Mouse (Mus musculus) neural tube, embryonic 12.5 days (tissue): ENCODE data around the gene Hspb1. TPM values are rescaled to one million over a fixed set of nuclear protein-coding genes. Genes with fewer than 3 reads are reported as not detected.

Experiments used
- ATAC-seq: fragments of 200-750 bp; cut with Nextera tagmentation; 2 replicates; pipeline ENCODE4 v1.8.0; 2017; ENCODE audit warnings: low read depth, mild to moderate bottlenecking, moderate TSS enrichment, moderate library complexity; ENCODE audit not compliant: low FRiP score
- H3K27ac ChIP-seq: fragments of 300-500 bp; sonication (generic); 2 replicates; pipeline ENCODE4 v1.5.1; 2016
- H3K27me3 ChIP-seq: fragments of 300-500 bp; sonication (generic); replicated peaks from 2 replicates; pipeline ENCODE4 v1.6.1; 2016; ENCODE audit warnings: mild to moderate bottlenecking
- H3K36me3 ChIP-seq: fragments of 300-500 bp; sonication (generic); 2 replicates; pipeline ENCODE4 v1.6.1; 2016; ENCODE audit warnings: mild to moderate bottlenecking
- H3K4me1 ChIP-seq: fragments of 300-500 bp; sonication (generic); 2 replicates; pipeline ENCODE4 v1.6.1; 2016
- H3K4me2 ChIP-seq: fragments of 300-500 bp; sonication (generic); replicated peaks from 2 replicates; pipeline ENCODE4 v1.6.1; 2016; ENCODE audit warnings: mild to moderate bottlenecking
- H3K4me3 ChIP-seq: fragments of 300-500 bp; sonication (generic); 2 replicates; pipeline ENCODE4 v1.5.1; 2016
- H3K9ac ChIP-seq: fragments of 300-500 bp; sonication (generic); 2 replicates; pipeline ENCODE4 v1.6.1; 2016; ENCODE audit warnings: mild to moderate bottlenecking
- H3K9me3 ChIP-seq: fragments of 300-500 bp; sonication (generic); 2 replicates; pipeline ENCODE4 v1.6.1; 2016; ENCODE audit warnings: mild to moderate bottlenecking
- WGBS: fragments of 180-500 bp; shearing (Covaris S2); methylation state at CpG from one replicate; pipeline ENCODE4 v1.1.7; 2016; 5-methylcytosine and 5-hydroxymethylcytosine counted together
- polyA plus RNA-seq: library from polyadenylated mRNA; unstranded; fragments of >200 nt; fragmentation: Nextera tagmentation; extraction: Ambion mirVana; gene quantifications from 2 replicates; pipeline ENCODE4 v1.2.1, GENCODE M21; 2016

The Hspb1 gene
- polyA plus RNA-seq, 1 experiment from 2014 or later = 22.3 TPM

DNA sequence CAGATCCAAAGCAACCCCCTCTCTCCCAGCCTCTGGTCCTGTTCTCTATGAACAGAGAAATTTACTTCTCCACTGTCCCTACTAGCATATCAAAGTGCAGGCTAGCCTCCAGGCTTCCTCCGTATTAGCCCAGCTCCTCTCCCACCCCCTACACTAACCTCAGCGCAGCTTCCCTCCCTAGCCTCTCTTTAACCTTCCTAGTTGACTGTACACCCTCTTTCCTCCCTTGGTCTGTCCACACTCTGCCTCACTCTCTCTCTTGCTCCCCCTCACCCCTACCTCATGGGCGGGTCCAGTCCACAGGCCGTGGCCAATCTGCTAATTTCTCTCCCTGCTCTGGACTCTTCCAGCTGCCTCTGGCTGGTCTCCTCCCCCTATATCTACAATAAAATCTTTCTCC lies 2.6 kb downstream of the Hspb1 start:
- H3K4me1 ChIP-seq = peaks cover 13% of the 10 kb centered on the region; the same call in 1 of the 2 replicates
- H3K9ac ChIP-seq = no peak overlapping the region
- peaks cover 47% of the 10 kb centered on the region for H3K27me3 ChIP-seq
- no peak for ATAC-seq
- WGBS = 43% methylated on average over 4 of the region's 4 CpGs
- H3K4me3 ChIP-seq = no peak overlapping the region
- H3K9me3 ChIP-seq = no peaks in the 10 kb centered on the region
- H3K4me2 ChIP-seq = no peak overlapping the region
- H3K36me3 ChIP-seq = no peaks in the 10 kb centered on the region
- no peak overlapping the region for H3K27ac ChIP-seq

DNA sequence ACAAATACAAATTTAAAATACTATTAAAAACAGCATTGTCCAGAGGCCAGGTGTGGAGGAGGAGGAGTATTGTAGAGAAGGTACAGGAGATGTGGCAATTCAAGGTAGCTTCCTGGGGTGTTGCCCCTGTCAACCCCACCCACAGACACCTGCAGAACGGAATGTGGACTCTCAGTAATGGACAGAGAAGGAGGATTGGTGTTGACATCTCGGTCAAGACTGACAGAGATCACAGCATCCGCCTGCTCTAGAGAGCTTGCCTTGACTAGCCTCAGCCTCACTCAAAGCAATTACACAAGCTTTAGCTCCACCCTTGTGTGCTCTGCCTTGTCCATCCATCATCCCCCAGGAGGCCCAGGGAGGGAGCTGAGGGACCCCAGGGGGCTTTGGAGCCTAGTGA lies 3.2 kb downstream of the Hspb1 start:
- Histone ChIP-seq H3K36me3 (no peaks in the 10 kb centered on the region), H3K4me3 (no peak overlapping the region), H3K9me3 (no peaks in the 10 kb centered on the region), H3K4me1 (peaks cover 13% of the 10 kb centered on the region; the same call in 1 of the 2 replicates), H3K27me3 (peaks cover 47% of the 10 kb centered on the region), H3K9ac (no peak overlapping the region), H3K27ac (no peak overlapping the region), H3K4me2 (no peak overlapping the region)
- ATAC-seq = no peak
- 68% methylated on average over 3 of the region's 3 CpGs for WGBS

GRCm38 (mm10) chr5:135892589-135893351 lies 5.1 kb downstream of the Hspb1 start:
- H3K4me3 ChIP-seq = no peak overlapping the region
- peaks cover 9% of the 10 kb centered on the region; the same call in 1 of the 2 replicates for H3K4me1 ChIP-seq
- no peaks in the 10 kb centered on the region for H3K36me3 ChIP-seq
- no peak overlapping the region for H3K4me2 ChIP-seq
- WGBS = 53% methylated on average over 9 of the region's 9 CpGs
- peaks cover 42% of the 10 kb centered on the region for H3K27me3 ChIP-seq
- ATAC-seq = no peak
- H3K27ac ChIP-seq = no peak overlapping the region
- H3K9ac ChIP-seq = no peak overlapping the region
- H3K9me3 ChIP-seq = no peaks in the 10 kb centered on the region

- no peaks in the 10 kb centered on the region for H3K36me3 ChIP-seq
Measured at GRCm38 (mm10) chr5:135894958-135895357, 7.2 kb downstream of the Hspb1 start.

GRCm38 (mm10) chr5:135898028-135898427 lies 10.3 kb downstream of the Hspb1 start:
- Histone ChIP-seq H3K9me3 (no peaks in the 10 kb centered on the region), H3K9ac (no peak overlapping the region)
- 19% methylated on average over 3 of the region's 3 CpGs for whole genome bisulfite sequencing

More at GRCm38 (mm10) chr5:135894958-135895357, 7.2 kb downstream of the Hspb1 start:
- Histone ChIP-seq H3K9me3 (no peaks in the 10 kb centered on the region), H3K27ac (no peak overlapping the region), H3K4me3 (no peak overlapping the region), H3K27me3 (peaks cover 24% of the 10 kb centered on the region), H3K9ac (no peak overlapping the region), H3K4me1 (no peaks in the 10 kb centered on the region), H3K4me2 (no peak overlapping the region)
- no peak for ATAC-seq
- 84% methylated on average over 6 of the region's 6 CpGs for WGBS

DNA sequence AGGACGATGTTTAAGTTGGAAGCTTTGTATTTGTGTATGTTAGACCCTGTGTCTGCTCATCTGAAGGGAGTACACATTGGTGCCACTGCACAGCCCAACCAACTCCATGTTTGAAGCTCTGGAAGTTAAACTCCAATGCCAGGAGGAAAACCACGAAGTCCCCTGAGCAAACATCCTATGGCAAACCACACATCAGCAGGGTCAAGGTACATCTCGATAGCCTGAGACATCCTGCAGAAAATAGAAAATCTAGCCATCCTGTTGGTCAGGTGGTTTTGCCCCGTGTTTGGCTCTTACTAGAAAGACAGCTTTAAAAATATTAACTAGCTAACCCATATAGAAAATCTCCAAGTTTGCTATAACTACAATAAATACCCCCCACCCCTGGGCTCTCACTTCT lies 11.3 kb downstream of the Hspb1 start:
- Histone ChIP-seq H3K4me2 (no peak overlapping the region), H3K27me3 (no peaks in the 10 kb centered on the region), H3K9ac (no peak overlapping the region), H3K27ac (no peak overlapping the region), H3K9me3 (no peaks in the 10 kb centered on the region), H3K4me3 (no peak overlapping the region), H3K36me3 (no peaks in the 10 kb centered on the region), H3K4me1 (peaks cover 7% of the 10 kb centered on the region; the same call in 1 of the 2 replicates)
- no peak for ATAC-seq
- 87% methylated on average over 4 of the region's 4 CpGs for whole genome bisulfite sequencing

More at GRCm38 (mm10) chr5:135898028-135898427, 10.3 kb downstream of the Hspb1 start:
- no peaks in the 10 kb centered on the region for H3K36me3 ChIP-seq
- no peaks in the 10 kb centered on the region for H3K27me3 ChIP-seq
- H3K4me3 ChIP-seq = no peak overlapping the region
- no peak overlapping the region for H3K4me2 ChIP-seq
- H3K4me1 ChIP-seq = peaks cover 1% of the 10 kb centered on the region; the same call in 1 of the 2 replicates
- ATAC-seq = no peak
- H3K27ac ChIP-seq = no peak overlapping the region

DNA sequence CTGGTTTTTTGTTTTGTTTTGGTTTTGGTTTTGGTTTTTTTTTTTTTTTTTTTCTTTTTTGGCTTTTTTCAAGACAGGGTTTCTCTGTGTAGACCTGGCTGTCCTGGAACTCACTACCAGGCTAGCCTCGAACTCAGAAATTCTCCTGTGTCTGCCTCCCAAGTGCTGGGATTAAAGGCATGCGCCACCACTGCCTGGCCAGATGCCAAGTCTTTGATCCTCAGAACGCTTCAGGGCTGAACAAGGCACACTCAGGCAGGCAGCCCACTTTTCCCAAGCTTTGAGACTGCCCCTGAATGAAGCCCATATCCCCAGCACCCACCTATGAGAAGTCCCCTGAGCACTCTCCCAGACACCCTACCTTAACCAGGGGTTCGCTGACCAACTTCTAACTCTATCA lies 12.1 kb downstream of the Hspb1 start:
- Histone ChIP-seq H3K9me3 (no peaks in the 10 kb centered on the region), H3K27me3 (no peaks in the 10 kb centered on the region), H3K36me3 (no peaks in the 10 kb centered on the region), H3K9ac (no peak overlapping the region), H3K4me3 (no peak overlapping the region), H3K27ac (no peak overlapping the region), H3K4me2 (no peak overlapping the region), H3K4me1 (peaks cover 7% of the 10 kb centered on the region; the same call in 1 of the 2 replicates)
- ATAC-seq = no peak
- WGBS = 64% methylated on average over 4 of the region's 4 CpGs

DNA sequence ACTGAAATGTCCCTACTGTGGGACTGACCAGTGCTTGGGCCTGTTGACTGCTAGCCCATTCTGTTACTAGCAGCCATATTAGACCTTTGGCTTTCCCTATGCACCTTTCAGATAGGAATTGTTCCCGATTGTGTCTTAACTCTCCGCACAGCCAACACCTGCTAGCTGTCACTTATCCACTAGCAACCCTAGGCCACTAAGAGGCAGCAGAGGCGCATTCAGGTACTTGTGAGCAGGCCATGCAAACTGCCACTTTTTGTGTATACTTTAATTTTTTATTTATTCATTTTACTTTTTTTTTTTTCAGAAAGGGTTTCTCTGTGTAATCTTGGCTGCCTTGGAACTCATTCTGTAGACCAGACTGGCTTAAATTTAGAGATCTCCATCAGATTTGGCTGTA lies 13.0 kb downstream of the Hspb1 start:
- WGBS = 83% methylated on average over 3 of the region's 3 CpGs
- no peak for ATAC-seq
- no peak overlapping the region for H3K27ac ChIP-seq
- H3K4me2 ChIP-seq = no peak overlapping the region
- no peaks in the 10 kb centered on the region for H3K27me3 ChIP-seq
- no peak overlapping the region for H3K9ac ChIP-seq
- peaks cover 7% of the 10 kb centered on the region; the same call in 1 of the 2 replicates for H3K4me1 ChIP-seq
- no peak overlapping the region for H3K4me3 ChIP-seq
- no peaks in the 10 kb centered on the region for H3K9me3 ChIP-seq
- no peaks in the 10 kb centered on the region for H3K36me3 ChIP-seq

DNA sequence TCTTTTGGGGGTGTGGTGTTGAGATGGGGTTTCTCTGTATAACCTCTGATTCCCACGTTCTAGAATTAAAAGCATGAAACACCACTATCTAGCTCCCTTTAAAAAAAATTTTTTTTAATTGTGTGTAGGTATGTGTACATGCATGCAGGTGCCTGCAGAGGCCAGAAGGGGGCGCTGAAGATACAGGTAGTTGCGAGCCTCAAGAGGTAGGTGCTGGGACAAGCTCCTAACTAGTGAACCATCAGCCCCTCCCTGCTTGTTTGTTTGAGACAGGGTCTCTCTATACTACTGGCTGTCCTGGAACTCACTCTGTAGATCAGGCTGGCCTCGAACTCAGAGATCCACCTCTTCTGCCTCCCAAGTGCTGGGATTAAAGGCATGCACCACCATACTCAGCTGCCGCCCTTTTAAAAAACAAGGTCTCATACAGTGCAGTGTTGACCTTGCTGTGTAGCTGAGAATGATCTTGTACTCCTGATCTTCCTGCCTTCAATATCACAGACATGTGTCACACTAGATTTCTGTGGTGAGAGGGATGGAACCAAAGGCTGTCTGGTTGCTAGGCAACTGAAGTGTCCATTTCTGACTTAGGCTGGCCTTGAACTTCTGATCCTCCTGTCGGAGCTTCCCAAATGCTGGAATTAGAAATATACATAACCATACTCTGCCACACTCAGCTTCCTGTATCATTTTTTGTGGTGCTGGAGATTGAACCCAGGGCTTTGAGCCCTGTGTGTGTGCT lies 13.8 kb downstream of the Hspb1 start:
- Histone ChIP-seq H3K27ac (no peak overlapping the region), H3K27me3 (no peaks in the 10 kb centered on the region), H3K4me3 (no peak overlapping the region), H3K36me3 (no peaks in the 10 kb centered on the region), H3K4me1 (peaks cover 7% of the 10 kb centered on the region; the same call in 1 of the 2 replicates), H3K9ac (no peak overlapping the region), H3K4me2 (no peak overlapping the region), H3K9me3 (no peaks in the 10 kb centered on the region)
- WGBS = 66% methylated on average over 6 of the region's 6 CpGs
- ATAC-seq = no peak

DNA sequence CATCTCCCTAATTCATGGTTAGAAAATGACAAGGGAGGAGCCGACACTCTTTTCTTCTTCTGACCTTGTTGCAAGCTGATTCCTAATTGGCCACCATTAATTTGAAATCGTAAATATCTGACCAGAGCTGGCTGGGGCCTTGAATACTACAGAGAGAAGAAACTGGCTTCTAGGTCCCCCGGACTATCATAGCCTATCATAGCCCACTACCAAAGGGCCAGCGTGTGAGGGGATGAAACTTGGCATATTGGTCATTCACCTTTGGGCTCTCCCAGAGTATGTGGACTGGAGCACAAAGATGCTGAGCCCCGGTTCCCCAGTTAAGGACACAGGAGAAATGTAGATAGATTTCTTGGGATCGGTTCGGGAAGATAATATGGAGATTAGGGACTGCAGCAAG lies 15.3 kb downstream of the Hspb1 start:
- peak; percentile 26; the same call in 1 of the 2 replicates for ATAC-seq

DNA sequence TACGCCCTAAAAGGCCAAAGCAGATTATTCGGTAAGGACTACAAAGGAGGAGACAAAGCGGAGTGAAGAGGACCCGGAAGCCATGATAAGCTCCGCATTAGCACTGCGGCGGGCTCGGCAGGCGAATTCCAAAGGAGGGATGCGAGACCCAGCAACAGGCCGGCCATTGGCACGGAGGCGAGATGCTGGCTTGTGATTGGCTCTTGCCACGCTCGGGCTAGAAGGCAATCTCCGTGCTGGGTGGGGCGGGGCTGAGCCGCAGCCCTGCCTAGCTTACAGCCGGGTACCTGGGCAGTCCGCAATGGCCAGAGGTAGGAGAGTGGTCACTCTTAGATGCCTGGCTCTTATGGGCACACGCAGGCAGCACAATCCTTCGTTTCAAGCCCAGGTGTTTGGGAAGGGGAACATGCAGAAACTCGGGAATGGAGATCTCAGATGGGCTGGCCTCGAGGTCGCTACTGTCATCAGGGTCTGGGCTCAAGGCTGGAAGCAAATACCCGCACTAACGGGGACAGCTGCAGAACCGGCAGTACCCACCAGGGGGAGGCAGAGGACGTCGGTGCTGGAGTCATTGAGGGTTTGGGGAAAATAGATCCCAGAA lies 15.9 kb downstream of the Hspb1 start:
- H3K9ac ChIP-seq = peak overlapping the region; percentile 38; the same call in 1 of the 2 replicates
- H3K27me3 ChIP-seq = no peaks in the 10 kb centered on the region
- peaks cover 7% of the 10 kb centered on the region; the same call in 1 of the 2 replicates for H3K4me1 ChIP-seq
- under 1% methylated on average over 30 of the region's 30 CpGs for WGBS
- H3K4me2 ChIP-seq = peak overlapping the region; percentile 72
- H3K36me3 ChIP-seq = peaks cover 16% of the 10 kb centered on the region; the same call in 1 of the 2 replicates
- peak overlapping the region; percentile 35 for H3K4me3 ChIP-seq
- ATAC-seq = peak; percentile 97
- H3K27ac ChIP-seq = peak overlapping the region; percentile 59
- H3K9me3 ChIP-seq = no peaks in the 10 kb centered on the region

More for the DNA sequence above, 15.3 kb downstream of the Hspb1 start:
- WGBS = 24% methylated on average over 7 of the region's 7 CpGs
- Histone ChIP-seq H3K9ac (0 out of 2 replicates have a peak overlapping the region, but pooled peaks have one; percentile 38), H3K4me1 (peaks cover 7% of the 10 kb centered on the region; the same call in 1 of the 2 replicates), H3K9me3 (no peaks in the 10 kb centered on the region), H3K4me2 (peak overlapping the region; percentile 72), H3K4me3 (peak overlapping the region; percentile 35), H3K27me3 (no peaks in the 10 kb centered on the region), H3K36me3 (peaks cover 13% of the 10 kb centered on the region; the same call in 1 of the 2 replicates), H3K27ac (peak overlapping the region; percentile 59; the same call in 1 of the 2 replicates)

DNA sequence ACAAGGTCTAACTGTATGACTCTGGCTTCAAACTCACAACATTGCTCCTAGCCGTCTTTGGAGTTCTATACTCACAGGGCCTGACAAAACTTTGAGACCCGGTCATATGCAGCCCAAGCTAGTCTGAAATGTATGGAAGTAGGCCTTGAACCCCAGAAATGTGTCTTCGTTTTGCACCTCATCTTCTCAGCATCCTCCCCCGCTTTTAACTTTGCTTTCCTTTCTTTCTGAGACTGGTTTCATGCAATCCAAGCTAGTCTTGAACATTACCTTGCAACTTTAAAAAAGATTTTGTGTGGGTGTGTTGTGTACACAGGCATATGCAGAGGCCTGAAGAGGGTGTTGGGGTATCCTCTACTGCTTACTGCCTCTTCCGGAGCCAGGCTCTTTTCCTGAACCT lies 16.5 kb downstream of the Hspb1 start:
- H3K4me3 ChIP-seq = no peak overlapping the region
- peak overlapping the region; percentile 72 for H3K4me2 ChIP-seq
- H3K27me3 ChIP-seq = no peaks in the 10 kb centered on the region
- 0 out of 2 replicates have a peak overlapping the region, but pooled peaks have one; percentile 7 for H3K27ac ChIP-seq
- H3K9me3 ChIP-seq = no peaks in the 10 kb centered on the region
- WGBS = 63% methylated on average over 5 of the region's 5 CpGs
- H3K4me1 ChIP-seq = peaks cover 7% of the 10 kb centered on the region; the same call in 1 of the 2 replicates
- H3K36me3 ChIP-seq = peaks cover 21% of the 10 kb centered on the region
- ATAC-seq = no peak
- 0 out of 2 replicates have a peak overlapping the region, but pooled peaks have one; percentile 38 for H3K9ac ChIP-seq
